19 mouse cellular contexts compared by ENCODE assay signal in genomic region chrX:164323391-164323913, GRCm38 (mm10). TPM values are rescaled to one million over a fixed set of nuclear protein-coding genes. Genes with fewer than 3 reads are reported as not detected.
DNase-seq lines count a peak whose midpoint lies in the region; ATAC-seq lines count a peak whose summit lies in the region.
"Had no signal": no experiment of that assay in that cellular context is flagged by ENCODE, and none has a peak within 500 bp of the region (broad histone marks: within the 10 kb centered on the region; RNA-seq: fewer than 3 reads in every experiment).

No protein-coding gene starts in this region.

- ATAC-seq in lung, embryonic 15.5 days (ENCODE audit: borderline replicate concordance, extremely low read depth, low FRiP score, low TSS enrichment): peak; percentile 27; the same call in 1 of the 2 replicates
- ATAC-seq: forebrain, embryonic 13.5 days; intestine, embryonic 16.5 days; midbrain, embryonic 15.5 days had no signal

- no peak overlapping the region for H3K4me2 ChIP-seq in lung, embryonic 15.5 days
- H3K4me2 ChIP-seq: forebrain, embryonic 13.5 days; hindbrain, embryonic 12.5 days; kidney, embryonic 15.5 days; limb, embryonic 12.5 days; midbrain, embryonic 15.5 days; stomach, embryonic 15.5 days had no signal

- H3K27ac ChIP-seq in lung, embryonic 15.5 days: peak overlapping the region; percentile 44
- peak overlapping the region; percentile 71 for H3K27ac ChIP-seq in limb, embryonic 10.5 days
- H3K27ac ChIP-seq: forebrain, embryonic 13.5 days; hindbrain, embryonic 12.5 days; kidney, embryonic 15.5 days; limb, embryonic 12.5 days; midbrain, embryonic 15.5 days; stomach, embryonic 15.5 days had no signal

- 40% methylated on average over 4 of the region's 4 CpGs for WGBS in lung, embryonic 15.5 days
- 36% methylated on average over 4 of the region's 4 CpGs for WGBS in limb, embryonic 10.5 days

- no peaks in the 10 kb centered on the region for H3K27me3 ChIP-seq in lung, embryonic 15.5 days
- H3K27me3 ChIP-seq in limb, embryonic 10.5 days (ENCODE audit: low read depth, poor library complexity, severe bottlenecking): peaks cover 56% of the 10 kb centered on the region
- H3K27me3 ChIP-seq: forebrain, embryonic 13.5 days; hindbrain, embryonic 12.5 days; midbrain, embryonic 15.5 days; stomach, embryonic 15.5 days had no signal

- DNase-seq in lung, postnatal 14 days: no peak
- peak; percentile 46 for DNase-seq in embryo, embryonic 11 days
- peak; percentile 29 for DNase-seq in limb, embryonic 10.5 days (ENCODE audit: low spot score)
- DNase-seq in left cerebral cortex, postnatal 14 days (ENCODE audit: low spot score in 2 of 2): no peak
- no peak for DNase-seq in MN1 (ENCODE audit: low spot score)
- no peak for DNase-seq in thymus, postnatal 25 days
- DNase-seq: cerebellum, postnatal 10 days; gastrocnemius, postnatal 14 days; layer of hippocampus, postnatal 36 days; spleen, adult 18-20 months; thymus, adult 2 months had no signal

- no peak overlapping the region for H3K9ac ChIP-seq in lung, embryonic 15.5 days
- H3K9ac ChIP-seq: forebrain, embryonic 13.5 days; hindbrain, embryonic 12.5 days; kidney, embryonic 15.5 days; limb, embryonic 12.5 days; midbrain, embryonic 15.5 days; stomach, embryonic 15.5 days had no signal

- H3K4me1 ChIP-seq in lung, embryonic 15.5 days: no peaks in the 10 kb centered on the region
- H3K4me1 ChIP-seq in limb, embryonic 10.5 days: 0 out of 2 replicates have a peak, but pooled peaks cover 3% of the 10 kb centered on the region
- H3K4me1 ChIP-seq: forebrain, embryonic 13.5 days; hindbrain, embryonic 12.5 days; kidney, embryonic 15.5 days; limb, embryonic 12.5 days; midbrain, embryonic 15.5 days; stomach, embryonic 15.5 days had no signal

- intact Hi-C loops in left cerebral cortex, postnatal 14 days (cut with DNase I): no loop called here

- no peaks in the 10 kb centered on the region for H3K36me3 ChIP-seq in lung, embryonic 15.5 days
- H3K36me3 ChIP-seq in limb, embryonic 10.5 days: no peaks in the 10 kb centered on the region
- H3K36me3 ChIP-seq: hindbrain, embryonic 12.5 days; kidney, embryonic 15.5 days; limb, embryonic 12.5 days; midbrain, embryonic 15.5 days; stomach, embryonic 15.5 days had no signal

- H3K4me3 ChIP-seq in lung, embryonic 15.5 days: no peak overlapping the region
- H3K4me3 ChIP-seq in limb, embryonic 10.5 days: no peak overlapping the region
- H3K4me3 ChIP-seq: forebrain, embryonic 13.5 days; hindbrain, embryonic 12.5 days; kidney, embryonic 15.5 days; limb, embryonic 12.5 days; midbrain, embryonic 15.5 days; stomach, embryonic 15.5 days had no signal

- no peaks in the 10 kb centered on the region for H3K9me3 ChIP-seq in lung, embryonic 15.5 days
- no peaks in the 10 kb centered on the region for H3K9me3 ChIP-seq in limb, embryonic 10.5 days (replicated peaks)
- H3K9me3 ChIP-seq: forebrain, embryonic 13.5 days; hindbrain, embryonic 12.5 days; kidney, embryonic 15.5 days; limb, embryonic 12.5 days; midbrain, embryonic 15.5 days; stomach, embryonic 15.5 days had no signal

RNA-seq across cellular contexts. Expression of gene Vegfd, which starts 49.7 kb away (rescaled TPM):
- polyA plus RNA-seq in lung, embryonic 15.5 days (2015; fragmentation: Nextera tagmentation; extraction: Ambion mirVana): 48.1 and 52.2 TPM in 2 replicates
- polyA plus RNA-seq in limb, embryonic 10.5 days (2016; fragmentation: Nextera tagmentation; extraction: Ambion mirVana): 6.3 and 9.6 TPM in 2 replicates
- 1 to 10 TPM; 2.4 to 2.7 TPM for total RNA-seq in left cerebral cortex, postnatal 14 days (2021)

RNA-seq across cellular contexts. Expression of gene Pir, which starts 54.3 kb away (rescaled TPM):
- polyA plus RNA-seq in lung, embryonic 15.5 days (2015; fragmentation: Nextera tagmentation; extraction: Ambion mirVana): 14.1 and 16.7 TPM in 2 replicates
- polyA plus RNA-seq in limb, embryonic 10.5 days (2016; fragmentation: Nextera tagmentation; extraction: Ambion mirVana): 8.1 and 9.5 TPM in 2 replicates
- 1 to 10 TPM; 3.7 to 3.9 TPM for total RNA-seq in left cerebral cortex, postnatal 14 days (2021)

Comparison
In these comparisons a context has a peak if more than half of its experiments do, and no peak if none do; other contexts are left out.
1. DNase-seq: peak in embryo, embryonic 11 days (single experiment) and limb, embryonic 10.5 days (single experiment); none in lung, postnatal 14 days (single experiment), left cerebral cortex, postnatal 14 days (0 of 2), MN1 (single experiment) and thymus, postnatal 25 days (single experiment).